Mouse (Mus musculus): ENCODE results near the gene Erbb2.
A peak's percentile ranks its signal among the peaks of the same experiment; 100 is the strongest.

Erbb2 gene

GRCm38 (mm10) chr11:98385638-98386585 is 26.4 kb upstream of the Erbb2 start, which contains the start of gene Pnmt:
TSS of gene Pnmt (plus strand) at chr11:98386450.
- DNase-seq (ENCODE audit: low spot score in 2 of 2): no peak

- no peak for DNase-seq (ENCODE audit: low spot score in 2 of 2)
These were observed 25.7 kb upstream of the Erbb2 start for GRCm38 (mm10) chr11:98386596-98386995.

GRCm38 (mm10) chr11:98387056-98387577 is 25.2 kb upstream of the Erbb2 start:
- no peak for DNase-seq (ENCODE audit: low spot score in 2 of 2)

DNA sequence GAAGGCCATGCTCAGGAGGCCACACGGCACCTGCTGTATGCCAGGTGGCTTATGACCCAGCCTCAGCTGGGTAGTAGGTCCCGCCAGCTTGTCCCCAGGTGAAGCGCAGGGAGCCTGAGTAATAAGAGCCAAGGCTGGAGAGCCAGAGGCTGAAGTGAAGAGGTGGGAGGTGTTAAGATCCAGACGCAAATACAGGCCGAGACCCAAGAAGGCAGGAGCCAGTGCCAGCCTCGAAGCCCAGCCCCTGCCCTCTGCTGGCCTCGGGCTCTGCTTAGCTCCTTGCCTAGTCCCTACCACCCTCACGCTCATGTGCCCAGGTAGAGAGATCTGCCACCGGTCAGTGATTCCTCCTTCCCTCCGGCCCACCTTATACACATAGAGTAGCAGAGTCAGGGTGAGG is 24.0 kb upstream of the Erbb2 start:
- no peak for DNase-seq (ENCODE audit: low spot score in 2 of 2)

GRCm38 (mm10) chr11:98389221-98389780 is 23.0 kb upstream of the Erbb2 start:
- no peak for DNase-seq (ENCODE audit: low spot score in 2 of 2)

GRCm38 (mm10) chr11:98390141-98390540 is 22.1 kb upstream of the Erbb2 start:
- no peak for DNase-seq (ENCODE audit: low spot score in 2 of 2)

- DNase-seq (ENCODE audit: low spot score in 2 of 2): no peak
These were observed 20.2 kb upstream of the Erbb2 start for GRCm38 (mm10) chr11:98392034-98392433.

GRCm38 (mm10) chr11:98392645-98393044 is 19.6 kb upstream of the Erbb2 start:
- no peak for DNase-seq (ENCODE audit: low spot score in 2 of 2)

- no peak for DNase-seq (ENCODE audit: low spot score in 2 of 2)
These were observed 19.0 kb upstream of the Erbb2 start for GRCm38 (mm10) chr11:98393317-98393716.

GRCm38 (mm10) chr11:98394301-98394700 is 18.0 kb upstream of the Erbb2 start:
- DNase-seq (ENCODE audit: low spot score in 2 of 2): no peak

- DNase-seq (ENCODE audit: low spot score in 2 of 2): no peak
These were observed 17.2 kb upstream of the Erbb2 start for GRCm38 (mm10) chr11:98395041-98395440.

- DNase-seq (ENCODE audit: low spot score in 2 of 2): no peak
These were observed 14.3 kb upstream of the Erbb2 start for GRCm38 (mm10) chr11:98397946-98398345.

DNA sequence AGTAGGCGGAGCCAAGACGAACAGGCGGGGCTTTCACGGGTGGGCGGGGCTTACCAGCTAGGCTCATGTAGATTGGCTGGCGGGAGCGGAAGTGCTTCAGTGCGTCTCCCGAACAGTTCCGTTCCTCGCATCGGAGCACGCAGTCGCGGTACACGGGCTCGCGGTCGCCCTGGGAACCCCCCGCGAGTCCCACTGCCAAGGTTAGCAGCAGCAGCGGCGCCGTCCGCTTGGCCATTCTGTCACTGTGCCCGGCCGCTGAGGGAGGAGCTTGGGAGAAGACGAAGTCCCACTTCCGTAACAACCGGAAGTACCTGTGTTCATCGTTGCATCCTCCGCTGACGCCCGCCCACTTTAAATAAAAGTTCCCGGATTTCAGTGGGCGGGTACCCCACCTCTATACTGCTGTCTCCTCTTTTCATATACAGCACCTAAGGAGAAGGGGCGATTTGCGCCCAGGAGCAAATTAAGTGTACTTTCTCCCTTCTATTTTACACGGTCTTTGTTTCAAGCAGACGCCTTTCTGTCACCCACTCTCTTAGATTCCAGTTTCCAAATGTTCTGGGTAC is 12.0 kb upstream of the Erbb2 start, which contains the start of gene Pgap3:
Gene Pgap3, minus strand, starts transcription at position 330 of the 566 bp plus-strand sequence.
- peak; percentile 81 to 84 for DNase-seq (ENCODE audit: low spot score in 2 of 2)

- DNase-seq (ENCODE audit: low spot score in 2 of 2): no peak
These were observed 11.5 kb upstream of the Erbb2 start for GRCm38 (mm10) chr11:98400816-98401215.

DNA sequence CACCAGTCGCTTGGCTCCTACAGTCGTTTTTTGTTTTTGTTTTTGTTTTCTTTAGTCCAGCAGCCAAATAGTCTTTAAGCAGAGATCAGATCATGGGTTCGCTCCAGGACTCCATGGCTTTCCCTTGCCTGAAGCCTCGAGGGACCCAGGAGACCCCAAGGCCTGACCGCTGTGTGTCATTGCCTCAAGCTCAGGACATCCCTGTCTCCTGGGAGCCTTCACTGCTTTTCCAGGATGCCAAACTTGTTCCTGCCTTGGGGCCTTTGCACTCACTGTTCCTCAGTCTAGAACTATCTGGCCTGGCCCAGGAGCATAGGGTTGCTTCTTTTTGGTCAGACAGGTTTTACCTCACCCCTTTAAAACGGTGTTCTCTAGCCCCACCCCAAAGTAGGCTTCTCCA is 5.6 kb upstream of the Erbb2 start:
- DNase-seq (ENCODE audit: low spot score in 2 of 2): no peak

DNA sequence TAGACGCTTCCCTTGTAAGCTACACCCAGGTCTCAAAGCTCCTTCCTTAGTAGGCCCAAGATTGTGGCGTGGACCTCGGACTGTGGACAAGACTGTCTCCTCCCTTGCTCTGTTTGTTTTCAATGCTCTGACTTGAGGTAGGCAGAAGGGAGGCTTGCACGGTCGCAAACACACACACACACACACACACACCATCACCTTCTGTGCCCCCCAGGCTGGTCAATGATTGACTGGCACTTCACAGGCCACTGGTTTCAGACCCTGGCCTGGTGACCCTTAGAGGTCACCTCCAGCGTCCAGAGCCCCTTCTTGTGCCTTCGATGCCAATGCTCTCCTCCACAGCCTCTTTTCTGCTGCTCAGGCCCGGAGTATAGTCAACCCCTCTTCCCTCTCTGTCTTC is 3.4 kb upstream of the Erbb2 start:
- DNase-seq (ENCODE audit: low spot score in 2 of 2): no peak

DNA sequence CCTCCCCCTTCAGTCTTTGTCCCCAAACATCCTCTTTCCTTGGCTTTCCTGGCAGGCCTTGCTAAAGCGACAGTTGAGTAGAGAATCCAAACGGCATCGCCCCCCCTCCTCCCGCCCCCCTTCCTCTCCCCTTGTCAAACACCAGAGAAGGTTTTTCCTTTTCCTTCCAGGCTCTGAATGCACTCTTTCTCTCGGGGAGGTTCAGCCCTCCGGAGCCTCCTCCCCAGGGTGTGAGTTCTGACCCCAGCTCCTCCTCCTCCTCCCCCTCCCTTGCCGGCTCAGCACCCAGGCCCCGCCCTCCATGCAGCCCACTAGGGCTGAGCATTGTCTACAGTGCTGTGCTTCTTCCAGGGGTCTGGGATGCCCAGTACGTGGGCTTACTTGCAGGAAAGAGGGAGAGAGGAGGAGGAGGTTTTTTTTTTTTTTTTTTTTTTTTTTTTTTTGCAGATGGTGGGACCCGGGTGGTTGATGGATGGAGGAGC is 2.9 kb upstream of the Erbb2 start:
- no peak for DNase-seq (ENCODE audit: low spot score in 2 of 2)

DNA sequence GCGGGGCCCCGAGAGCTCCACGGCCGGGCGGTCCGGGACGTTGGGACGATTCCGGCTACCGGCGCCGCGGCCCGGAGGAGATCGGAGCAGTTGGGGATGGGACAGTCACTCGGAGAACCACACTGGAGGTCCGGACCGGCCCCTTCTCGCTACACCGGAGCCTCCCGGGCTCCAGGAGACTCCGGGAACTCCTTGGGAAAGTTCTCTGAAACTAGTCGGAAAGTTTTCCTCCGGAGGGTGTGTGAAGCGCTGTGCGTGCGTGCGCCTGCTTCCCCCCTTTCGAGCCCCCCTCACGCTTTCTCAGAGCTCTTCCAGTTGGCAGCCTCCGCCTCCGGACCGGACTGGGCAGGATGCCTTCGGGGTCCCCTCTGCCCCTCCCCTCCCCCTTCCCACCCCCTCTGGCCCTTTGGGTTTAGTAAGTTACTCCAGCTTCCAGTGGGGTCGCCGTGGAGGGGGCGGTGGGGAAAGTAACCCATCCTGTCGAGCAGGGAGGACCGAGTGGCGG is 579 bp downstream of the Erbb2 start:
- DNase-seq (ENCODE audit: low spot score in 2 of 2): peak in 1 of 2 experiments; percentile 42

DNA sequence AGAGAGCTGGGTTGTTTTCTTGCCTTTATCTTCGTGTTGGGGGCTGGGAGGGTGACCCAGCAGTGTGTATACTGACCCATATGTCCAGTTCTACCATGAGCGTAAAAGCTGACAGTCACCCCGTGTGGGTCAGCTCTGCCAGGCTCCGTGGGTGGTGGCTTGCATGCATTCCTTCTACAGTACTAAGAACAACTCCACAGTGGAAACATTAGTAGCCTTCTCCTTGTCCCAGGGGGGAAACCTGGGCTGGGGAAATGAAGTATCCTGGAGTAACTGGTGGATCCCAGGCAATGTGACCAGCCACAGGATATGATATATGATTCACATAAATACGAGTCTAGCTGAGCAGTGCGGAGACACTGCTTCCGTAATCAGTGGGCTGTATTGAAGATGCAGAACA is 1.5 kb downstream of the Erbb2 start:
- no peak for DNase-seq (ENCODE audit: low spot score in 2 of 2)

- no peak for DNase-seq (ENCODE audit: low spot score in 2 of 2)
These were observed 1.9 kb downstream of the Erbb2 start for GRCm38 (mm10) chr11:98414162-98414561.

DNA sequence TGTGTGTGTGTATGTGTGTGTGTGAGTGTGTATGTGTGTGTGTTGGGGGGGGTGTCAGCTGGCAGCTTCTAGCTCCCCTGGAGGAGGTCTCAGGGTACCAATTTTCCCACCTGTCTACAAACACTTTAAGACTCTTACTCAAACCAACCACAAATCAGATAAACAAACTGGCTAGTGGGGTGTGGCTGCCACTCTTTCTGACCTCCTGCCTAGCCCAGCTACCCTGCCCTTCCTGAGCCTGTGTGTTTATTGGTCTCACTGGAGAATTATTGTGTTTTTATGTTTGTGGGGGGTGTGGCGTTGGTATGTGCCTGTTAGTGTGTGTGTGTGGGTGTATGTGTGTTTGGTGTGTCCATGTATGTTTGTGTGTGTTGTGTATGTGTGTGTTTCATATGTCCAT is 4.8 kb downstream of the Erbb2 start:
- DNase-seq (ENCODE audit: low spot score in 2 of 2): no peak

DNA sequence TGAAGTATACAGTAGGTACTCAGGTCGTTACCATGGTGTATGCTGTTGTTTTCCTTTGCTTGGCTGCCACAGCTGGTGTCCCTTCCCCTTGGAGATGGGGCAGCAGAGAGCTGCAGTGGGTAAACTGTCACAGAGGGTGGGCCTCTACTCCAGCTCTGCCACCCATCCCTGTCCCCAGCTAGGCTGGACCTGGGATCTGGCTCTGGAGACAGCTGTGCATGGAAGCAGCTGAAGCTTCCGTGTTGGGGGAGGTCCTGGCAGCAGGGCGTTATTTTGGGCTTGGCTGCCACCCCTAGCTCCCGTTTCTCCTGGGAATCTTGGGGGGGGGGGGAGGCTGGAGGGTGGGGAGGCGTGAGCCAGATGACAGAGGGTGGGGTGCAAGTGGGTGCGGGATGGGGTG is 6.0 kb downstream of the Erbb2 start:
- DNase-seq (ENCODE audit: low spot score in 2 of 2): no peak

Data from urinary bladder, postnatal 4 days (tissue).